Mouse (Mus musculus) lung, adult 2 months (tissue): Measurements from ENCODE around the gene Tcf7l1.

Source experiments
- CTCF ChIP-seq: fragments of 200-500 bp; IDR thresholded peaks from 2 replicates; pipeline ENCODE4 v1.5.1; 2011; ENCODE audit warnings: mild to moderate bottlenecking, low read length, control low read depth; ENCODE audit not compliant: insufficient read depth
- POLR2A ChIP-seq: fragments of 200-500 bp; IDR thresholded peaks from 2 replicates; pipeline ENCODE4 v1.6.1; 2011; ENCODE audit warnings: low read depth, mild to moderate bottlenecking, control low read depth, low read length, borderline replicate concordance; ENCODE audit errors: extremely low read depth

DNA sequence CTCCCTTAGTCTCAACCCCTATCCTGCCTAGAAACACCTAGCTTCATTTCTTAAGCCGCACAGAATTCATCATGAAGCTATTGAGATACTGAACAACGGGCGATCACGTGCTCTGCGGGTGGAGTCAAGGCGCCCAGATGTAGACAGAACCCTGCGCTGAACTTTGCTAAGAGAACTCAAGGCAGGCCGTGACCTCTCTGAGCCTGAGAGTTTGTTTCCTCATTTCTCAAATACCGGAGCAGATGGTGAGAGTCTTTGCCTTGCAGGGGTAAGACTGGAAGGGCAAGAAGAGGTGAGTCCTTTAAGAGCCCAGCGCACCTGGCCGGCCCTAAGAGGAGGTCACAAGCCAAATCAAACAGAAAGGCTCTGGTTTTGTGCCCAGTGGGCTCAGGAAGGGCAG, 52.2 kb downstream of the Tcf7l1 start:
- TF ChIP-seq POLR2A (no peak), CTCF (no peak)
